Mouse (Mus musculus): Measurements from ENCODE around the gene Slc25a11. TPM values are rescaled to one million over a fixed set of nuclear protein-coding genes. Genes with fewer than 3 reads are reported as not detected.

The Slc25a11 gene
- polyA plus RNA-seq, 1 experiment from 2014 or later = 210 TPM

GRCm38 (mm10) chr11:70638293-70638692 is 9.0 kb downstream of the Slc25a11 start:
- H3K4me3 ChIP-seq (ENCODE audit: low read depth, low read length) = no peak overlapping the region
- no peak overlapping the region for H3K9ac ChIP-seq (ENCODE audit: low read depth, low read length)
- H3K9me3 ChIP-seq (ENCODE audit: control insufficient read depth) = no peaks in the 10 kb centered on the region
- 89% methylated on average over 1 of the region's 1 CpGs for WGBS
- H3K27ac ChIP-seq (ENCODE audit: low read depth, low read length) = no peak overlapping the region
- H3K4me1 ChIP-seq (replicated peaks; ENCODE audit: control insufficient read depth, insufficient read depth, low read length) = no peaks in the 10 kb centered on the region
- no peak for TF ChIP-seq CTCF (IDR thresholded peaks at IDR 0.05; ENCODE audit: low read depth)
- ATAC-seq = no peak
- no peak overlapping the region for H3K4me2 ChIP-seq (replicated peaks; ENCODE audit: low read depth)
- no peaks in the 10 kb centered on the region for H3K27me3 ChIP-seq (replicated peaks; ENCODE audit: control insufficient read depth, insufficient read depth, low read length)
- no peaks in the 10 kb centered on the region for H3K36me3 ChIP-seq (ENCODE audit: control insufficient read depth, insufficient read depth)

- H3K9me3 ChIP-seq (ENCODE audit: control insufficient read depth) = no peaks in the 10 kb centered on the region
- ATAC-seq = no peak
- H3K4me1 ChIP-seq (replicated peaks; ENCODE audit: control insufficient read depth, insufficient read depth, low read length) = no peaks in the 10 kb centered on the region
- H3K27me3 ChIP-seq (replicated peaks; ENCODE audit: control insufficient read depth, insufficient read depth, low read length) = no peaks in the 10 kb centered on the region
- H3K4me2 ChIP-seq (replicated peaks; ENCODE audit: low read depth) = no peak overlapping the region
- H3K4me3 ChIP-seq (ENCODE audit: low read depth, low read length) = no peak overlapping the region
- 95% methylated on average over 1 of the region's 1 CpGs for WGBS
- no peak overlapping the region for H3K27ac ChIP-seq (ENCODE audit: low read depth, low read length)
- no peak for TF ChIP-seq CTCF (IDR thresholded peaks at IDR 0.05; ENCODE audit: low read depth)
- H3K9ac ChIP-seq (ENCODE audit: low read depth, low read length) = no peak overlapping the region
- H3K36me3 ChIP-seq (ENCODE audit: control insufficient read depth, insufficient read depth) = no peaks in the 10 kb centered on the region
Observed at GRCm38 (mm10) chr11:70637764-70638163, 9.5 kb downstream of the Slc25a11 start.

GRCm38 (mm10) chr11:70635601-70636000 is 11.7 kb downstream of the Slc25a11 start:
- ATAC-seq = no peak
- Histone ChIP-seq H3K4me3 (ENCODE audit: low read depth, low read length) (no peak overlapping the region), H3K27ac (ENCODE audit: low read depth, low read length) (no peak overlapping the region), H3K4me2 (replicated peaks; ENCODE audit: low read depth) (no peak overlapping the region), H3K9ac (ENCODE audit: low read depth, low read length) (no peak overlapping the region), H3K36me3 (ENCODE audit: control insufficient read depth, insufficient read depth) (no peaks in the 10 kb centered on the region), H3K4me1 (replicated peaks; ENCODE audit: control insufficient read depth, insufficient read depth, low read length) (no peaks in the 10 kb centered on the region), H3K9me3 (ENCODE audit: control insufficient read depth) (no peaks in the 10 kb centered on the region), H3K27me3 (replicated peaks; ENCODE audit: control insufficient read depth, insufficient read depth, low read length) (no peaks in the 10 kb centered on the region)
- WGBS = 83% methylated on average over 4 of the region's 4 CpGs
- no peak for TF ChIP-seq CTCF (IDR thresholded peaks at IDR 0.05; ENCODE audit: low read depth)

GRCm38 (mm10) chr11:70630129-70630528 is 17.1 kb downstream of the Slc25a11 start:
- no peak for ATAC-seq
- no peak overlapping the region for H3K4me2 ChIP-seq (replicated peaks; ENCODE audit: low read depth)
- no peaks in the 10 kb centered on the region for H3K36me3 ChIP-seq (ENCODE audit: control insufficient read depth, insufficient read depth)
- H3K9ac ChIP-seq (ENCODE audit: low read depth, low read length) = 0 out of 2 replicates have a peak overlapping the region, but pooled peaks have one; percentile 13
- H3K27ac ChIP-seq (ENCODE audit: low read depth, low read length) = peak overlapping the region; percentile 22; the same call in 1 of the 2 replicates
- H3K27me3 ChIP-seq (replicated peaks; ENCODE audit: control insufficient read depth, insufficient read depth, low read length) = no peaks in the 10 kb centered on the region
- no peaks in the 10 kb centered on the region for H3K9me3 ChIP-seq (ENCODE audit: control insufficient read depth)
- H3K4me1 ChIP-seq (replicated peaks; ENCODE audit: control insufficient read depth, insufficient read depth, low read length) = 0 out of 2 replicates have a peak, but pooled peaks cover 2% of the 10 kb centered on the region
- 49% methylated on average over 7 of the region's 7 CpGs for WGBS
- no peak overlapping the region for H3K4me3 ChIP-seq (ENCODE audit: low read depth, low read length)
- TF ChIP-seq CTCF (IDR thresholded peaks at IDR 0.05; ENCODE audit: low read depth) = no peak

- Histone ChIP-seq H3K27me3 (replicated peaks; ENCODE audit: control insufficient read depth, insufficient read depth, low read length) (no peaks in the 10 kb centered on the region), H3K4me3 (ENCODE audit: low read depth, low read length) (no peak overlapping the region), H3K27ac (ENCODE audit: low read depth, low read length) (no peak overlapping the region), H3K9me3 (ENCODE audit: control insufficient read depth) (no peaks in the 10 kb centered on the region), H3K9ac (ENCODE audit: low read depth, low read length) (no peak overlapping the region), H3K36me3 (ENCODE audit: control insufficient read depth, insufficient read depth) (no peaks in the 10 kb centered on the region), H3K4me2 (replicated peaks; ENCODE audit: low read depth) (no peak overlapping the region), H3K4me1 (replicated peaks; ENCODE audit: control insufficient read depth, insufficient read depth, low read length) (0 out of 2 replicates have a peak, but pooled peaks cover 2% of the 10 kb centered on the region)
- no peak for ATAC-seq
- 43% methylated on average over 5 of the region's 5 CpGs for WGBS
- peak; percentile 63 for TF ChIP-seq CTCF (IDR thresholded peaks at IDR 0.05; ENCODE audit: low read depth)
Observed at GRCm38 (mm10) chr11:70629557-70629956, 17.7 kb downstream of the Slc25a11 start.

- 60% methylated on average over 2 of the region's 2 CpGs for WGBS
- Histone ChIP-seq H3K4me1 (replicated peaks; ENCODE audit: control insufficient read depth, insufficient read depth, low read length) (0 out of 2 replicates have a peak, but pooled peaks cover 2% of the 10 kb centered on the region), H3K27me3 (replicated peaks; ENCODE audit: control insufficient read depth, insufficient read depth, low read length) (no peaks in the 10 kb centered on the region), H3K9me3 (ENCODE audit: control insufficient read depth) (no peaks in the 10 kb centered on the region), H3K4me3 (ENCODE audit: low read depth, low read length) (no peak overlapping the region), H3K27ac (ENCODE audit: low read depth, low read length) (no peak overlapping the region), H3K36me3 (ENCODE audit: control insufficient read depth, insufficient read depth) (no peaks in the 10 kb centered on the region), H3K9ac (ENCODE audit: low read depth, low read length) (no peak overlapping the region), H3K4me2 (replicated peaks; ENCODE audit: low read depth) (no peak overlapping the region)
- no peak for ATAC-seq
- no peak for TF ChIP-seq CTCF (IDR thresholded peaks at IDR 0.05; ENCODE audit: low read depth)
Observed at GRCm38 (mm10) chr11:70628431-70628830, 18.8 kb downstream of the Slc25a11 start.

GRCm38 (mm10) chr11:70626877-70627276 is 20.4 kb downstream of the Slc25a11 start:
- Histone ChIP-seq H3K27me3 (replicated peaks; ENCODE audit: control insufficient read depth, insufficient read depth, low read length) (no peaks in the 10 kb centered on the region), H3K4me2 (replicated peaks; ENCODE audit: low read depth) (no peak overlapping the region), H3K27ac (ENCODE audit: low read depth, low read length) (peak overlapping the region; percentile 50; the same call in 1 of the 2 replicates), H3K4me1 (replicated peaks; ENCODE audit: control insufficient read depth, insufficient read depth, low read length) (0 out of 2 replicates have a peak, but pooled peaks cover 4% of the 10 kb centered on the region), H3K36me3 (ENCODE audit: control insufficient read depth, insufficient read depth) (no peaks in the 10 kb centered on the region), H3K9me3 (ENCODE audit: control insufficient read depth) (no peaks in the 10 kb centered on the region), H3K9ac (ENCODE audit: low read depth, low read length) (no peak overlapping the region), H3K4me3 (ENCODE audit: low read depth, low read length) (no peak overlapping the region)
- 42% methylated on average over 4 of the region's 4 CpGs for WGBS
- no peak for TF ChIP-seq CTCF (IDR thresholded peaks at IDR 0.05; ENCODE audit: low read depth)
- peak; percentile 42; the same call in 1 of the 2 replicates for ATAC-seq
